Mouse (Mus musculus): ENCODE measurements around the gene Sppl2a. TPM values are rescaled to one million over a fixed set of nuclear protein-coding genes. Genes with fewer than 3 reads are reported as not detected.

Gene Sppl2a
- polyA plus RNA-seq, 1 experiment from 2014 or later, result 30.3 TPM

Small RNA genes within 50 kb of the gene (microRNA-seq; reads per million reads assigned to microRNA genes)
- gene Mir3473g, result 1.5 reads per million

Other genes starting within 250 kb of the Sppl2a start
- gene Usp8, start 225.9 kb downstream of the Sppl2a start, polyA plus RNA-seq (2016; fragmentation: Nextera tagmentation; extraction: Ambion mirVana), result 38.1 and 42.3 TPM in 2 replicates
- 2.2 and 2.8 TPM in 2 replicates for gene Usp50, start 149.8 kb downstream of the Sppl2a start, polyA plus RNA-seq (2016; fragmentation: Nextera tagmentation; extraction: Ambion mirVana)
- gene Trpm7, start 57.0 kb downstream of the Sppl2a start, polyA plus RNA-seq (2016; fragmentation: Nextera tagmentation; extraction: Ambion mirVana), result 39.7 and 40.7 TPM in 2 replicates
- gene Ap4e1, start 75.5 kb upstream of the Sppl2a start, polyA plus RNA-seq (2016; fragmentation: Nextera tagmentation; extraction: Ambion mirVana), result 13.4 and 13.6 TPM in 2 replicates
- 19.4 and 21.2 TPM in 2 replicates for gene Blvra, start 137.4 kb upstream of the Sppl2a start, polyA plus RNA-seq (2016; fragmentation: Nextera tagmentation; extraction: Ambion mirVana)
- gene Ncaph, start 200.7 kb upstream of the Sppl2a start, polyA plus RNA-seq (2016; fragmentation: Nextera tagmentation; extraction: Ambion mirVana), result 115 TPM in 2 replicates
- gene Itpripl1, start 210.2 kb upstream of the Sppl2a start, polyA plus RNA-seq (2016; fragmentation: Nextera tagmentation; extraction: Ambion mirVana), result 14.4 and 14.9 TPM in 2 replicates

Data from midbrain, embryonic 10.5 days (tissue).